In the genomic region with DNA sequence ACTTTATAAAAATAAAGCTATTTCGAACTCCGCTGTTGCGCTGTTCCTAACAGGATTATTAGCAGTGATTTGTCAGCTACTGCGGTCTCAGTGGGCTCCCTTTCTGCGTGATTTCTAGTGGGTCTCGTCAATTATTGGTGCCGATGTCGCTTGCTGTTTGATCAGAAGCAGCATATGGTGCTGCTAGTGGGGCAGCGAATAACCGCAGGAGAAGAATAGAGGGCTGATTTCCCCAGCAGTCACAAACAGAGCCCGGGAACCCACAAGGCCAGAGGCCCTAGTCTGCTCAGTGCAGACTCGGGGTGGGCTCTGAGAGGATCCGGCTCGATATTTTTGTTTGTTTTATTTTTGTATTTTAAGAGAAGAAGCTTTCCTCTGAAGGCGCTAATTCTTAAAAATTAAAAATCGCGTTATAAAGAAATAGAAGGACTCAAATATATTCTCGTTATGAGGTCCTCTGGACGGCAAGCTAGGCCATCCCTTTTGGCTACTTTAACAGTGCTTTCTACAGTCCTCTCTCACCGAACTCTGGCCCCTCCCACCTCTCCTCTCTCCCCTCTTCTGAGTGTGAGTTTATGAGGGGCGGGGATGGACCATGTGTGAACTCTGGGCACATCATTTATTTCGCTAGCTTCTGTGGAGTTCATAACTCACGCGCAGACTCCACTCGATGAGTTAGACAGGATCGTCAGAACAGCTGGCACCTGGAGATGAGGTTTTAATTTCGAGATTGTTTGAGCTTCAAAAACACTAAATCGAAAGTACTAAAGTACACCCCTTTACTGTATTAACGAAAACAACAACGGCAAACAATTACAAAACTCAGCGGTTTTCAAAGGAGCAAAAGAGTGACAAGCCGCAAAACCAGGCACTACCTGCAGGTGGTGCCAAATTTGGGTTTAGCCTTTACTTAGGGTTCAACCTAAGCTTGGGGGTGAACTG, we compare ENCODE assay signal across 9 mouse cellular contexts. TPM values are rescaled to one million over a fixed set of nuclear protein-coding genes. Genes with fewer than 3 reads are reported as not detected.
DNase-seq lines count a peak whose midpoint lies in the region; ATAC-seq lines count a peak whose summit lies in the region.
"Had no signal": no experiment of that assay in that cellular context is flagged by ENCODE, and none has a peak within 500 bp of the region (broad histone marks: within the 10 kb centered on the region; RNA-seq: fewer than 3 reads in every experiment).

No protein-coding gene starts in this region.

- intact Hi-C loops in heart, postnatal 10 days (cut with DNase I), result loop anchor here (10.0 kb wide), 1 partner anchor 507 kb away; no protein-coding TSS in a partner anchor

- peaks cover 81% of the 10 kb centered on the region for H3K27me3 ChIP-seq in heart, embryonic 11.5 days (ENCODE audit: control insufficient read depth, insufficient read depth, low read length)
- peaks cover 88% of the 10 kb centered on the region for H3K27me3 ChIP-seq in embryonic facial prominence, embryonic 13.5 days

- no peak overlapping the region for H3K9ac ChIP-seq in heart, embryonic 11.5 days (ENCODE audit: low read depth, low read length)
- H3K9ac ChIP-seq in embryonic facial prominence, embryonic 13.5 days, result no peak overlapping the region
- H3K9ac ChIP-seq: heart, embryonic 13.5 days had no signal

- H3K36me3 ChIP-seq in heart, embryonic 11.5 days (ENCODE audit: control insufficient read depth, insufficient read depth, low read length), result no peaks in the 10 kb centered on the region
- H3K36me3 ChIP-seq in embryonic facial prominence, embryonic 13.5 days, result no peaks in the 10 kb centered on the region
- H3K36me3 ChIP-seq: heart, embryonic 13.5 days had no signal

- peaks cover 13% of the 10 kb centered on the region for H3K4me1 ChIP-seq in heart, embryonic 11.5 days (ENCODE audit: control insufficient read depth, insufficient read depth, low read length)
- peaks cover 22% of the 10 kb centered on the region for H3K4me1 ChIP-seq in embryonic facial prominence, embryonic 13.5 days

- 1% methylated on average over 32 of the region's 32 CpGs for WGBS in heart, embryonic 11.5 days (ENCODE audit: insufficient replicate concordance)
- 2% methylated on average over 32 of the region's 32 CpGs for WGBS in embryonic facial prominence, embryonic 13.5 days

- H3K4me2 ChIP-seq in heart, embryonic 11.5 days, result no peak overlapping the region
- no peak overlapping the region for H3K4me2 ChIP-seq in embryonic facial prominence, embryonic 13.5 days
- H3K4me2 ChIP-seq: heart, embryonic 13.5 days had no signal

- no peak overlapping the region for H3K4me3 ChIP-seq in heart, embryonic 11.5 days (ENCODE audit: low read depth, low read length)
- peak overlapping the region; percentile 20 for H3K4me3 ChIP-seq in embryonic facial prominence, embryonic 13.5 days
- H3K4me3 ChIP-seq: heart, embryonic 13.5 days had no signal

- no peak for ATAC-seq in heart, embryonic 11.5 days (replicated peaks; ENCODE audit: insufficient number of reproducible peaks, low FRiP score, low TSS enrichment)
- ATAC-seq in embryonic facial prominence, embryonic 13.5 days (ENCODE audit: insufficient number of reproducible peaks, insufficient read depth, low FRiP score, low TSS enrichment, low read depth), result no peak

- peak; percentile 51 to 52 for DNase-seq in heart, postnatal 10 days
- DNase-seq in B cell, adult 2 months, result peak; percentile 58 to 64
- DNase-seq in kidney, postnatal 4 days, result peak; percentile 65 to 74
- DNase-seq in frontal cortex, postnatal 10 days (ENCODE audit: low spot score in 2 of 2), result no peak
- DNase-seq in layer of hippocampus, adult 18-20 months (ENCODE audit: low spot score in 2 of 2), result no peak
- DNase-seq in layer of hippocampus, postnatal 36 days, result no peak

- no peak overlapping the region for H3K27ac ChIP-seq in heart, embryonic 11.5 days (ENCODE audit: low read depth, low read length)
- no peak overlapping the region for H3K27ac ChIP-seq in embryonic facial prominence, embryonic 13.5 days
- H3K27ac ChIP-seq: heart, embryonic 13.5 days had no signal

- H3K9me3 ChIP-seq in heart, embryonic 11.5 days (replicated peaks; ENCODE audit: control insufficient read depth, low read length), result no peaks in the 10 kb centered on the region
- H3K9me3 ChIP-seq in embryonic facial prominence, embryonic 13.5 days, result no peaks in the 10 kb centered on the region
- H3K9me3 ChIP-seq: heart, embryonic 13.5 days had no signal

RNA-seq across cellular contexts. Expression of gene Sim1, which starts 3.2 kb away (rescaled TPM):
- total RNA-seq in heart, postnatal 10 days (2021), result not detected
- 0.09 and 0.23 TPM in 2 replicates for polyA plus RNA-seq in heart, embryonic 11.5 days (2014; fragmentation: Nextera tagmentation; extraction: Ambion mirVana)
- 1.6 and 3.2 TPM in 2 replicates for polyA plus RNA-seq in embryonic facial prominence, embryonic 13.5 days (2015; fragmentation: Nextera tagmentation; extraction: Ambion mirVana)
- not detected for total RNA-seq in layer of hippocampus, adult 18-20 months (2021)
- total RNA-seq in layer of hippocampus, postnatal 36 days (2021), result not detected
- polyA plus RNA-seq: heart, embryonic 13.5 days had no signal

Comparison
In these comparisons a context has a peak if more than half of its experiments do, and no peak if none do; other contexts are left out.
1. DNase-seq: peak in heart, postnatal 10 days (2 of 2), B cell, adult 2 months (2 of 2) and kidney, postnatal 4 days (2 of 2); none in frontal cortex, postnatal 10 days (0 of 2), layer of hippocampus, adult 18-20 months (0 of 2) and layer of hippocampus, postnatal 36 days (0 of 2).